Mouse (Mus musculus): ENCODE results near the gene Olfr655. TPM values are rescaled to one million over a fixed set of nuclear protein-coding genes. Genes with fewer than 3 reads are reported as not detected.
A peak's percentile ranks its signal among the peaks of the same experiment; 100 is the strongest.

Olfr655 gene
- polyA plus RNA-seq (2015; fragmentation: Nextera tagmentation; extraction: Ambion mirVana) = not detected in 2 replicates

DNA sequence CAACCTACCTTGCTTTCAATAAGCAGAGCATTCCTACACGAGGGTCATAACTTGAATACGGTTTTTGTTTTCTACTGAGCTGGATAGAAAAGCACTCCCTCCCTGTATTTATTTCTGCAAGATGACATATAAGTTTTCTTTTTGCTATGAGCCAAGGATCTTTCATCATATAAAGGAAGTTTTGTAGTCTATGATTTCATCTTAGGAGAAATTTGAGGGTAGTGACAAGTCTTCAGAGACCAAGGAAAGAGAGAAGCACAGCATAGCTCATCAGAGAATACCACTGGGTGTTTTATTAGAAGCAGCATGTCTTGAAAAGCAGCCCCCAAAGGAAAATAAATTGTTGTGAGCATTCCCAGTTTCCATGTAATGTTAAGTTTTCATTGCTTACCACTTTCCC is at the start of gene Olfr655:
Olfr655 (minus strand) TSS at position 101 of the 400 bp plus-strand sequence.
- H3K27ac ChIP-seq (replicated peaks) = no peak within 1 kb of the TSS
- H3K36me3 ChIP-seq (ENCODE audit: control insufficient read depth, insufficient read depth, low read length) = no peaks in the 10 kb centered on the region
- H3K9ac ChIP-seq (ENCODE audit: low read length) = no peak within 1 kb of the TSS
- H3K4me2 ChIP-seq (replicated peaks; ENCODE audit: low read depth) = no peak within 1 kb of the TSS
- no peaks in the 10 kb centered on the region for H3K9me3 ChIP-seq (ENCODE audit: control insufficient read depth, low read length)
- no peak within 1 kb of the TSS for H3K4me3 ChIP-seq (ENCODE audit: low read depth, low read length)
- H3K4me1 ChIP-seq (replicated peaks; ENCODE audit: control insufficient read depth, insufficient read depth) = no peaks in the 10 kb centered on the region
- H3K27me3 ChIP-seq (ENCODE audit: control insufficient read depth, insufficient read depth, low read length) = no peaks in the 10 kb centered on the region
- no peak for DNase-seq (ENCODE audit: low spot score)
- TF ChIP-seq CTCF (IDR thresholded peaks at IDR 0.05; ENCODE audit: low read depth) = no peak
- TF ChIP-seq EP300 (optimal IDR thresholded peaks at IDR 0.05) = no peak
- ATAC-seq (ENCODE audit: low FRiP score, low TSS enrichment) = no peak
- WGBS = 72% methylated on average over 2 of the region's 2 CpGs

DNA sequence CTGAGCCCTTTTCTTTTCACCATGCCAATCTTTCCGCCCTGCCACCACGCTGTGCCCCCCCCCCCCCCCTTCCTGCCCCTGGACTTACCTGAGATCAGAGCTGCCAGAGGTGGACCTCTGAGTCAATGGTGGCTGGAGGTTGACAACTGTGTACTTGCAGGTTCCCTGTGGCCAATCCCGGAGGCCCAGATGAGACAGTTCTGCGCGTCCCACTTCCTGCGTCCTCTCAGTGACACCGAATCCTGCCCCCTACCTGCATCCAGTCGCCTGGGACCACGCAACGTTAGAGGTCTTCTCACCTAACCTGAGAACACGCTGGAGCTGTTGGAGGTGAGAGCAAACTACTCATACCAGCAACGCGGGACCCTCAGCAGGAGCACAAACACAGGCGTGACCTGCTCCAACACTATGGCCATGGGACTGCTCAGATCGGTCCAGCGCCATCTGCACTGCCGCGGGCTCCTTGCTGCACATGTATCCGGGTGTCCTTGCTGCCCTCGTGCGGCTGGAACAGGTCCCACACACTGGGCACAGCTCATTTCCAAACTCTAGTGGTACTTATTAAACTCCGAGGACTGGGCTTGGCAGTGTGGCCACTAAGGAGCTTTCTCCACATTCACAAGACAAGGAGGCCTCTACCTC is 45.4 kb upstream of the Olfr655 start, which contains the start of gene Olfr658:
Olfr658 (minus strand) TSS at position 465 of the 642 bp plus-strand sequence.
- no peaks in the 10 kb centered on the region for H3K36me3 ChIP-seq (ENCODE audit: control insufficient read depth, insufficient read depth, low read length)
- no peak within 1 kb of the TSS for H3K4me3 ChIP-seq (ENCODE audit: low read depth, low read length)
- H3K9ac ChIP-seq (ENCODE audit: low read length) = no peak within 1 kb of the TSS
- H3K27me3 ChIP-seq (ENCODE audit: control insufficient read depth, insufficient read depth, low read length) = no peaks in the 10 kb centered on the region
- no peak for TF ChIP-seq EP300 (optimal IDR thresholded peaks at IDR 0.05)
- peak; percentile 69 for TF ChIP-seq CTCF (IDR thresholded peaks at IDR 0.05; ENCODE audit: low read depth)
- no peak within 1 kb of the TSS for H3K4me2 ChIP-seq (replicated peaks; ENCODE audit: low read depth)
- no peaks in the 10 kb centered on the region for H3K4me1 ChIP-seq (replicated peaks; ENCODE audit: control insufficient read depth, insufficient read depth)
- peak; percentile 64 for DNase-seq (ENCODE audit: low spot score)
- peak; percentile 80 for ATAC-seq (ENCODE audit: low FRiP score, low TSS enrichment)
- H3K27ac ChIP-seq (replicated peaks) = no peak within 1 kb of the TSS
- WGBS = 21% methylated on average over 21 of the region's 22 CpGs
- H3K9me3 ChIP-seq (ENCODE audit: control insufficient read depth, low read length) = no peaks in the 10 kb centered on the region

DNA sequence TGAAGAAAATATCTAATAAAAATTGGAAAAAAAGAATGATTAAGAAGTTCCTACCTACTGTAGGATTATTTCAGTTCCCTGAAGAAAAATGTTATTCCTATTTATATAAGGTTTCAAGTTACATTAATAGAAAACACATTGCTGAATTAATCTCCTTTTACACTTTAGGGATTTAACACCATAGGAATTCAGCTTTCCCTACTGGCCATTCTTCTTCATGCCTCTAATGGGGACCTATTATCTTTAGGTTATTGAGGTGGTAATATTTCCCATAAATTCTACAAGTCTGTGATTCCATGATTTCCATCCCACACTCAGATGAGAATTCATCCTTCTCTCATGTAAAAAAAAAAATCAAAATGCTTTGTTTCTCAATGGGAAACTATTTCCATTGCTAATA is 22.9 kb upstream of the Olfr655 start, which contains the start of gene Olfr657:
Olfr657 (plus strand) TSS at position 301 of the 400 bp plus-strand sequence.
- Histone ChIP-seq H3K27ac (replicated peaks) (no peak within 1 kb of the TSS), H3K36me3 (ENCODE audit: control insufficient read depth, insufficient read depth, low read length) (no peaks in the 10 kb centered on the region), H3K4me1 (replicated peaks; ENCODE audit: control insufficient read depth, insufficient read depth) (no peaks in the 10 kb centered on the region), H3K4me3 (ENCODE audit: low read depth, low read length) (no peak within 1 kb of the TSS), H3K9me3 (ENCODE audit: control insufficient read depth, low read length) (no peaks in the 10 kb centered on the region), H3K9ac (ENCODE audit: low read length) (no peak within 1 kb of the TSS), H3K27me3 (ENCODE audit: control insufficient read depth, insufficient read depth, low read length) (no peaks in the 10 kb centered on the region), H3K4me2 (replicated peaks; ENCODE audit: low read depth) (no peak within 1 kb of the TSS)
- TF ChIP-seq EP300 (optimal IDR thresholded peaks at IDR 0.05) (no peak), CTCF (IDR thresholded peaks at IDR 0.05; ENCODE audit: low read depth) (no peak)
- ATAC-seq (ENCODE audit: low FRiP score, low TSS enrichment) = no peak
- no peak for DNase-seq (ENCODE audit: low spot score)

DNA sequence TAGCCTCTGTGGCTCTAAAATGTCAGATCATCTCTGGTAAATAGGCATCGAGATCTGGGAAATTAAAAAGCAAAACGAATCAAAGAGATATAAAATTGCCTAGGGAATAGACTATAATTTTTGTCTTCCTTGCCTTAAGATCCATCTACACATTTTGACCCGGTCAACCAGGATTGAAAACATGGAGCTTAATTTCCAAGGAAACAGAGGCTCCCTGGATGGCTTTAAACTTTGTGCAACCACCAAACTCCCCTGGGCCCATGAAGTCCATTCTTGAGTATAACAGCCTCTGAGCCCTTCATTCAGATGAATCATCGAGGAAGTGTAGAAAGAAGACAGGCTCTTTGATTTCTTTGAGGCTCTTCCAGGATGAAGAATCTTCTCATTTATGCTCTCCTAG is 12.1 kb upstream of the Olfr655 start, which contains the start of gene Olfr656:
Olfr656 (plus strand) TSS at position 301 of the 400 bp plus-strand sequence.
- no peaks in the 10 kb centered on the region for H3K9me3 ChIP-seq (ENCODE audit: control insufficient read depth, low read length)
- ATAC-seq (ENCODE audit: low FRiP score, low TSS enrichment) = no peak
- no peaks in the 10 kb centered on the region for H3K27me3 ChIP-seq (ENCODE audit: control insufficient read depth, insufficient read depth, low read length)
- H3K4me3 ChIP-seq (ENCODE audit: low read depth, low read length) = no peak within 1 kb of the TSS
- H3K9ac ChIP-seq (ENCODE audit: low read length) = no peak within 1 kb of the TSS
- no peak for TF ChIP-seq CTCF (IDR thresholded peaks at IDR 0.05; ENCODE audit: low read depth)
- TF ChIP-seq EP300 (optimal IDR thresholded peaks at IDR 0.05) = no peak
- 74% methylated on average over 4 of the region's 4 CpGs for WGBS
- no peaks in the 10 kb centered on the region for H3K36me3 ChIP-seq (ENCODE audit: control insufficient read depth, insufficient read depth, low read length)
- H3K4me2 ChIP-seq (replicated peaks; ENCODE audit: low read depth) = no peak within 1 kb of the TSS
- DNase-seq (ENCODE audit: low spot score) = no peak
- H3K27ac ChIP-seq (replicated peaks) = no peak within 1 kb of the TSS
- H3K4me1 ChIP-seq (replicated peaks; ENCODE audit: control insufficient read depth, insufficient read depth) = no peaks in the 10 kb centered on the region

DNA sequence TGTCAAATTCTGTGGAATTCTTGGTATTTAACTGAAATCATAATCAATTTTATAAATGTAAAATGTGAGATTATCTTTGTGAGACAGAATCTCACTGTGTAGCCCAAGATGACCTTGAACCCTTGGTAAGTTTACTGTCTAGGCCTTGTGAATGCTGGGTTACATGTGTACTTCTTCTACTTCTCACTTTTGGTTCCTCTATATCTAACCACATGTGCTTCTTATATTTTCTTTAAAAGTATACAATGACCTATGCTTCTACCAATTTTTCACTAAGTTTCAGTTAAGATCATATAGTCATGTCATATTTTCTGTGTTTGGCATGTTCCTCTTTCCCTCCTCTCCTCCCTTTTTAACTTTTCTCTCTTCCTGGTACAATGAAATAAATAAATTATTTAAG is 3.1 kb upstream of the Olfr655 start:
- H3K27me3 ChIP-seq (ENCODE audit: control insufficient read depth, insufficient read depth, low read length) = no peaks in the 10 kb centered on the region
- ATAC-seq (ENCODE audit: low FRiP score, low TSS enrichment) (no peak), DNase-seq (ENCODE audit: low spot score) (no peak)
- no peak overlapping the region for H3K4me3 ChIP-seq (ENCODE audit: low read depth, low read length)
- TF ChIP-seq CTCF (IDR thresholded peaks at IDR 0.05; ENCODE audit: low read depth) (no peak), EP300 (optimal IDR thresholded peaks at IDR 0.05) (no peak)
- no peak overlapping the region for H3K27ac ChIP-seq (replicated peaks)
- no peak overlapping the region for H3K4me2 ChIP-seq (replicated peaks; ENCODE audit: low read depth)
- H3K9me3 ChIP-seq (ENCODE audit: control insufficient read depth, low read length) = no peaks in the 10 kb centered on the region
- no peaks in the 10 kb centered on the region for H3K4me1 ChIP-seq (replicated peaks; ENCODE audit: control insufficient read depth, insufficient read depth)
- no peak overlapping the region for H3K9ac ChIP-seq (ENCODE audit: low read length)
- no peaks in the 10 kb centered on the region for H3K36me3 ChIP-seq (ENCODE audit: control insufficient read depth, insufficient read depth, low read length)

DNA sequence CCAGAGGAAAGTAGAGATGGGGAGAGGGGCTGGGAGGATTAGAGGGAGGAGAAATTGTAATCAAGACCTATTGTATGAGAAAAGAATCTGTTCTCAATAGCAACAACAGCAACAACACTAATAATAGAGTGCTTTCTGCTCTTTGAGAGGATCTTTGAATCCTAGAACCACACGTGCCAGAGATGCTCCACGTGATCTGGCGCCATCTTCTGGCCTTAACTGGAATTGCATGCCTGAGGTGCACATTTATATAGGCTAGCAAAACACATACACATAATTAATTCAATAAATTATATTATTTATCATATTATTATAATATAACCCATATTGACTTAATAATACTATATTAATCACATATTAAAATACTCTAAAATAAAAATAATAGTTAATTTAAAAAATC is 1.6 kb upstream of the Olfr655 start:
- H3K27ac ChIP-seq (replicated peaks) = no peak overlapping the region
- no peak for TF ChIP-seq EP300 (optimal IDR thresholded peaks at IDR 0.05)
- TF ChIP-seq CTCF (IDR thresholded peaks at IDR 0.05; ENCODE audit: low read depth) = peak; percentile 76
- no peak overlapping the region for H3K4me2 ChIP-seq (replicated peaks; ENCODE audit: low read depth)
- DNase-seq (ENCODE audit: low spot score) (peak; percentile 40), ATAC-seq (ENCODE audit: low FRiP score, low TSS enrichment) (no peak)
- no peaks in the 10 kb centered on the region for H3K36me3 ChIP-seq (ENCODE audit: control insufficient read depth, insufficient read depth, low read length)
- no peaks in the 10 kb centered on the region for H3K4me1 ChIP-seq (replicated peaks; ENCODE audit: control insufficient read depth, insufficient read depth)
- H3K4me3 ChIP-seq (ENCODE audit: low read depth, low read length) = no peak overlapping the region
- H3K27me3 ChIP-seq (ENCODE audit: control insufficient read depth, insufficient read depth, low read length) = no peaks in the 10 kb centered on the region
- WGBS = 6% methylated on average over 3 of the region's 3 CpGs
- no peak overlapping the region for H3K9ac ChIP-seq (ENCODE audit: low read length)
- no peaks in the 10 kb centered on the region for H3K9me3 ChIP-seq (ENCODE audit: control insufficient read depth, low read length)

Measured in stomach, postnatal 0 days (tissue).